Mouse (Mus musculus): Measurements from ENCODE around the gene Dysf. TPM values are rescaled to one million over a fixed set of nuclear protein-coding genes. Genes with fewer than 3 reads are reported as not detected.

Dysf gene
- polyA plus RNA-seq, 1 experiment from 2014 or later, result 2.1 TPM

- Histone ChIP-seq H3K27ac (ENCODE audit: low read depth, low read length) (no peak overlapping the region), H3K9ac (replicated peaks; ENCODE audit: low read depth, low read length) (no peak overlapping the region), H3K4me1 (ENCODE audit: control insufficient read depth, insufficient read depth, low read length) (no peaks in the 10 kb centered on the region), H3K27me3 (ENCODE audit: control insufficient read depth, insufficient read depth, low read length) (no peaks in the 10 kb centered on the region), H3K9me3 (ENCODE audit: control insufficient read depth, low read length) (no peaks in the 10 kb centered on the region), H3K36me3 (ENCODE audit: control insufficient read depth, insufficient read depth, low read length) (no peaks in the 10 kb centered on the region), H3K4me2 (ENCODE audit: low read depth, low read length) (no peak overlapping the region), H3K4me3 (ENCODE audit: low read depth, low read length) (no peak overlapping the region)
- WGBS, result 60% methylated on average over 1 of the region's 1 CpGs
- ATAC-seq (ENCODE audit: low read depth), result no peak
These were observed 209.0 kb downstream of the Dysf start for GRCm38 (mm10) chr6:84217216-84217933.

GRCm38 (mm10) chr6:84219119-84219518 is 210.7 kb downstream of the Dysf start:
- no peaks in the 10 kb centered on the region for H3K36me3 ChIP-seq (ENCODE audit: control insufficient read depth, insufficient read depth, low read length)
- 73% methylated on average over 11 of the region's 11 CpGs for WGBS
- no peak for ATAC-seq (ENCODE audit: low read depth)
- no peaks in the 10 kb centered on the region for H3K27me3 ChIP-seq (ENCODE audit: control insufficient read depth, insufficient read depth, low read length)
- H3K4me1 ChIP-seq (ENCODE audit: control insufficient read depth, insufficient read depth, low read length), result no peaks in the 10 kb centered on the region
- H3K9me3 ChIP-seq (ENCODE audit: control insufficient read depth, low read length), result no peaks in the 10 kb centered on the region
- H3K4me3 ChIP-seq (ENCODE audit: low read depth, low read length), result no peak overlapping the region
- no peak overlapping the region for H3K9ac ChIP-seq (replicated peaks; ENCODE audit: low read depth, low read length)
- H3K27ac ChIP-seq (ENCODE audit: low read depth, low read length), result no peak overlapping the region
- H3K4me2 ChIP-seq (ENCODE audit: low read depth, low read length), result no peak overlapping the region

GRCm38 (mm10) chr6:84224861-84225260 is 216.5 kb downstream of the Dysf start:
- no peaks in the 10 kb centered on the region for H3K36me3 ChIP-seq (ENCODE audit: control insufficient read depth, insufficient read depth, low read length)
- no peaks in the 10 kb centered on the region for H3K9me3 ChIP-seq (ENCODE audit: control insufficient read depth, low read length)
- H3K27ac ChIP-seq (ENCODE audit: low read depth, low read length), result no peak overlapping the region
- no peak overlapping the region for H3K9ac ChIP-seq (replicated peaks; ENCODE audit: low read depth, low read length)
- no peaks in the 10 kb centered on the region for H3K4me1 ChIP-seq (ENCODE audit: control insufficient read depth, insufficient read depth, low read length)
- no peak overlapping the region for H3K4me2 ChIP-seq (ENCODE audit: low read depth, low read length)
- no peaks in the 10 kb centered on the region for H3K27me3 ChIP-seq (ENCODE audit: control insufficient read depth, insufficient read depth, low read length)
- WGBS, result 24% methylated on average over 4 of the region's 4 CpGs
- no peak overlapping the region for H3K4me3 ChIP-seq (ENCODE audit: low read depth, low read length)
- no peak for ATAC-seq (ENCODE audit: low read depth)

GRCm38 (mm10) chr6:84225587-84225986 is 217.2 kb downstream of the Dysf start:
- H3K27ac ChIP-seq (ENCODE audit: low read depth, low read length), result no peak overlapping the region
- no peaks in the 10 kb centered on the region for H3K4me1 ChIP-seq (ENCODE audit: control insufficient read depth, insufficient read depth, low read length)
- H3K4me2 ChIP-seq (ENCODE audit: low read depth, low read length), result no peak overlapping the region
- no peak for ATAC-seq (ENCODE audit: low read depth)
- no peak overlapping the region for H3K4me3 ChIP-seq (ENCODE audit: low read depth, low read length)
- WGBS, result 86% methylated on average over 6 of the region's 6 CpGs
- H3K36me3 ChIP-seq (ENCODE audit: control insufficient read depth, insufficient read depth, low read length), result no peaks in the 10 kb centered on the region
- H3K27me3 ChIP-seq (ENCODE audit: control insufficient read depth, insufficient read depth, low read length), result no peaks in the 10 kb centered on the region
- no peaks in the 10 kb centered on the region for H3K9me3 ChIP-seq (ENCODE audit: control insufficient read depth, low read length)
- H3K9ac ChIP-seq (replicated peaks; ENCODE audit: low read depth, low read length), result no peak overlapping the region

- Histone ChIP-seq H3K9me3 (ENCODE audit: control insufficient read depth, low read length) (no peaks in the 10 kb centered on the region), H3K27ac (ENCODE audit: low read depth, low read length) (no peak overlapping the region), H3K36me3 (ENCODE audit: control insufficient read depth, insufficient read depth, low read length) (no peaks in the 10 kb centered on the region), H3K4me1 (ENCODE audit: control insufficient read depth, insufficient read depth, low read length) (no peaks in the 10 kb centered on the region), H3K9ac (replicated peaks; ENCODE audit: low read depth, low read length) (no peak overlapping the region), H3K4me2 (ENCODE audit: low read depth, low read length) (no peak overlapping the region), H3K4me3 (ENCODE audit: low read depth, low read length) (no peak overlapping the region), H3K27me3 (ENCODE audit: control insufficient read depth, insufficient read depth, low read length) (no peaks in the 10 kb centered on the region)
- no peak for ATAC-seq (ENCODE audit: low read depth)
- WGBS, result 82% methylated on average over 4 of the region's 4 CpGs
These were observed 219.8 kb downstream of the Dysf start for GRCm38 (mm10) chr6:84228196-84228595.

- Histone ChIP-seq H3K9me3 (ENCODE audit: control insufficient read depth, low read length) (no peaks in the 10 kb centered on the region), H3K36me3 (ENCODE audit: control insufficient read depth, insufficient read depth, low read length) (no peaks in the 10 kb centered on the region), H3K4me3 (ENCODE audit: low read depth, low read length) (no peak overlapping the region), H3K9ac (replicated peaks; ENCODE audit: low read depth, low read length) (no peak overlapping the region), H3K4me1 (ENCODE audit: control insufficient read depth, insufficient read depth, low read length) (no peaks in the 10 kb centered on the region), H3K27me3 (ENCODE audit: control insufficient read depth, insufficient read depth, low read length) (no peaks in the 10 kb centered on the region), H3K4me2 (ENCODE audit: low read depth, low read length) (no peak overlapping the region), H3K27ac (ENCODE audit: low read depth, low read length) (no peak overlapping the region)
- 24% methylated on average over 5 of the region's 5 CpGs for WGBS
- ATAC-seq (ENCODE audit: low read depth), result no peak
These were observed 220.4 kb downstream of the Dysf start for GRCm38 (mm10) chr6:84228786-84229185.

- WGBS, result 77% methylated on average over 7 of the region's 7 CpGs
- no peaks in the 10 kb centered on the region for H3K36me3 ChIP-seq (ENCODE audit: control insufficient read depth, insufficient read depth, low read length)
- no peak for ATAC-seq (ENCODE audit: low read depth)
These were observed 221.3 kb downstream of the Dysf start for GRCm38 (mm10) chr6:84229739-84230138.

GRCm38 (mm10) chr6:84231108-84231507 is 222.7 kb downstream of the Dysf start:
- Histone ChIP-seq H3K4me1 (ENCODE audit: control insufficient read depth, insufficient read depth, low read length) (no peaks in the 10 kb centered on the region), H3K36me3 (ENCODE audit: control insufficient read depth, insufficient read depth, low read length) (no peaks in the 10 kb centered on the region), H3K27me3 (ENCODE audit: control insufficient read depth, insufficient read depth, low read length) (no peaks in the 10 kb centered on the region), H3K4me2 (ENCODE audit: low read depth, low read length) (no peak overlapping the region), H3K9ac (replicated peaks; ENCODE audit: low read depth, low read length) (no peak overlapping the region), H3K4me3 (ENCODE audit: low read depth, low read length) (no peak overlapping the region), H3K27ac (ENCODE audit: low read depth, low read length) (no peak overlapping the region), H3K9me3 (ENCODE audit: control insufficient read depth, low read length) (no peaks in the 10 kb centered on the region)
- WGBS, result 54% methylated on average over 7 of the region's 7 CpGs
- no peak for ATAC-seq (ENCODE audit: low read depth)

More at GRCm38 (mm10) chr6:84229739-84230138, 221.3 kb downstream of the Dysf start:
- Histone ChIP-seq H3K27me3 (ENCODE audit: control insufficient read depth, insufficient read depth, low read length) (no peaks in the 10 kb centered on the region), H3K9me3 (ENCODE audit: control insufficient read depth, low read length) (no peaks in the 10 kb centered on the region), H3K9ac (replicated peaks; ENCODE audit: low read depth, low read length) (no peak overlapping the region), H3K4me2 (ENCODE audit: low read depth, low read length) (no peak overlapping the region), H3K27ac (ENCODE audit: low read depth, low read length) (no peak overlapping the region), H3K4me3 (ENCODE audit: low read depth, low read length) (no peak overlapping the region), H3K4me1 (ENCODE audit: control insufficient read depth, insufficient read depth, low read length) (no peaks in the 10 kb centered on the region)

- no peak overlapping the region for H3K9ac ChIP-seq (replicated peaks; ENCODE audit: low read depth, low read length)
- no peak overlapping the region for H3K4me2 ChIP-seq (ENCODE audit: low read depth, low read length)
- 69% methylated on average over 8 of the region's 8 CpGs for WGBS
- no peaks in the 10 kb centered on the region for H3K4me1 ChIP-seq (ENCODE audit: control insufficient read depth, insufficient read depth, low read length)
- H3K36me3 ChIP-seq (ENCODE audit: control insufficient read depth, insufficient read depth, low read length), result no peaks in the 10 kb centered on the region
- H3K4me3 ChIP-seq (ENCODE audit: low read depth, low read length), result no peak overlapping the region
- H3K27me3 ChIP-seq (ENCODE audit: control insufficient read depth, insufficient read depth, low read length), result no peaks in the 10 kb centered on the region
- H3K9me3 ChIP-seq (ENCODE audit: control insufficient read depth, low read length), result no peaks in the 10 kb centered on the region
- no peak for ATAC-seq (ENCODE audit: low read depth)
- no peak overlapping the region for H3K27ac ChIP-seq (ENCODE audit: low read depth, low read length)
These were observed 223.8 kb downstream of the Dysf start for GRCm38 (mm10) chr6:84232063-84232760.

Data from neural tube, embryonic 14.5 days (tissue).